Mouse (Mus musculus) limb, embryonic 10.5 days (tissue): ENCODE data around the gene Myof. TPM values are rescaled to one million over a fixed set of nuclear protein-coding genes. Genes with fewer than 3 reads are reported as not detected.

Source experiments
- DNase-seq: peaks from one replicate; pipeline ENCODE4 v3.0.0-alpha.2; 2017; ENCODE audit warnings: low spot score
- H3K27ac ChIP-seq: fragments of 300-500 bp; sonication (generic); 2 replicates; pipeline ENCODE4 v1.5.1; 2016; ENCODE audit warnings: mild to moderate bottlenecking
- H3K27me3 ChIP-seq: fragments of 300-500 bp; sonication (generic); 2 replicates; pipeline ENCODE4 v1.6.1; 2016; ENCODE audit warnings: low read depth, mild to moderate bottlenecking; ENCODE audit not compliant: poor library complexity, severe bottlenecking
- H3K36me3 ChIP-seq: fragments of 300-500 bp; sonication (generic); 2 replicates; pipeline ENCODE4 v1.6.1; 2016; ENCODE audit warnings: mild to moderate bottlenecking, moderate library complexity
- H3K4me1 ChIP-seq: fragments of 300-500 bp; sonication (generic); 2 replicates; pipeline ENCODE4 v1.6.1; 2016
- H3K4me3 ChIP-seq: fragments of 300-500 bp; sonication (generic); 2 replicates; pipeline ENCODE4 v1.5.1; 2016; ENCODE audit warnings: mild to moderate bottlenecking, moderate library complexity
- H3K9me3 ChIP-seq: fragments of 300-500 bp; sonication (generic); replicated peaks from 2 replicates; pipeline ENCODE4 v1.6.1; 2016; ENCODE audit warnings: mild to moderate bottlenecking
- WGBS: fragments of 180-500 bp; shearing (Covaris S2); methylation state at CpG from one replicate; pipeline ENCODE4 v1.1.7; 2016; 5-methylcytosine and 5-hydroxymethylcytosine counted together
- polyA plus RNA-seq: library from polyadenylated mRNA; unstranded; fragments of >200 nt; fragmentation: Nextera tagmentation; extraction: Ambion mirVana; gene quantifications from 2 replicates; pipeline ENCODE4 v1.2.1, GENCODE M21; 2016

Gene Myof
- polyA plus RNA-seq, 1 experiment from 2014 or later: 1.8 TPM

DNA sequence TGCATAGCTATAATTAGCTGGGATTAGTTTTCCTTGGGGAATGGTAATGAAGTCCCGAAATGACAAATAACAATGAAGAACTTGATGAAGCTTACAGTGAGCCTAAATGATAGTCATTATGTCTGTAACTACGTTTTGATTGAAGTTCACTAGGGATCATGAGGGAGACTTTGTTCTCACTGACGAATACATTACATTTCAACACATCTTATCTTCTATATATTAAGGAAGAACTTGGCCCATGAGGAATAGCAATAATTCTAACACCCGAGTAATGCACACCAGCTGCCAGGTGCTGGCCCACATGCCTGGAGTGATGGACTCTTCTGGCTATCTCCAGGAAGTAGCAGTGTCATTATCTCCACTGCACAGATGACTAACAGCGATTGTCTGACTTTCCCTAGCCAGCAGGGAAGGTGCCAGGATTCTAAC, 133.5 kb downstream of the Myof start:
- no peaks in the 10 kb centered on the region for H3K9me3 ChIP-seq
- no peaks in the 10 kb centered on the region for H3K36me3 ChIP-seq
- DNase-seq: no peak
- H3K27ac ChIP-seq: no peak overlapping the region
- no peak overlapping the region for H3K4me3 ChIP-seq
- no peaks in the 10 kb centered on the region for H3K27me3 ChIP-seq
- WGBS: 72% methylated on average over 5 of the region's 5 CpGs
- peaks cover 38% of the 10 kb centered on the region for H3K4me1 ChIP-seq

DNA sequence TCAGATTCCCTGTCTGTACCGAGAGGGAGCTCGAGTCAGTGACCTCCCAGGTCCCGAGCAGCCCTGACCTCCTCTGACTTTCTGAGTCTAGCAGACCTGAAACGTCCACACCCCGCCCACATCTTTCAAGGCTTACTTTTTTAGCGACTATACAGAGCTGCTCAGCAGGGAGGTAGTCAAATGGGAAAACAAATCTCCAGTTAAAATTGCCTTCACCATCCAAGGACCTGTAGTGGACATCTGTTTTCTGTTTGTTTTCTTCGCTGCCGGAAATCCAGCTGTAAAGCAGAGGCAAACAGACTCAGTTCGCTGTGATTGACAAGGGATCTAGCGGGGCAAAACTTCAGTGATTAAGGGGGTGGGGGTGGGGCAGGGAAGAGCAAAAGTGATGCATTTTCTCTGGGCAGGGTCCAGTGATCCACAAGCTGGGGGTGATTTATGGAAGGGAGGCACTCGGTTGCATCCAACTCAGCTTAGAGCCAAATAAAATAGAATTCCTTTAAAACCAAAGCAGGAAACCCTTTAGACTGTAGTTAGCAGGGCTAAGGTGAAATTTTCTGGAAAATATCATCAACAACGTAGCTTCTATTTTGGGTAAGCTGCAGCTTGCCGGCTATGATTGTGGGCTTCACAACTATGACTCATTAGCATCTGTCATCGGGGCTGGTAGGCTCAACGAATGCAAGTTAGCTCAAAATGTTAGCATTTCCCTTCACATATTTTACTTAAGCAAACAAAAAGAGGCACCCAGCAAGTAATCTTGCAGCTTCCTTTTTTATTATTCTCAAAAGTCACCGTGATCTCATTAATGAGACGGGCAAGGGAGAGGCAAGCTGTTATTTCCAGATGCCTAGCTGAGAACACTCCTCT, 135.7 kb downstream of the Myof start:
- no peaks in the 10 kb centered on the region for H3K36me3 ChIP-seq
- H3K9me3 ChIP-seq: no peaks in the 10 kb centered on the region
- H3K27ac ChIP-seq: peak overlapping the region; percentile 88
- no peaks in the 10 kb centered on the region for H3K27me3 ChIP-seq
- no peak overlapping the region; the same call in 1 of the 2 replicates for H3K4me3 ChIP-seq
- peaks cover 46% of the 10 kb centered on the region for H3K4me1 ChIP-seq
- WGBS: 22% methylated on average over 17 of the region's 17 CpGs
- DNase-seq: peak; percentile 69

DNA sequence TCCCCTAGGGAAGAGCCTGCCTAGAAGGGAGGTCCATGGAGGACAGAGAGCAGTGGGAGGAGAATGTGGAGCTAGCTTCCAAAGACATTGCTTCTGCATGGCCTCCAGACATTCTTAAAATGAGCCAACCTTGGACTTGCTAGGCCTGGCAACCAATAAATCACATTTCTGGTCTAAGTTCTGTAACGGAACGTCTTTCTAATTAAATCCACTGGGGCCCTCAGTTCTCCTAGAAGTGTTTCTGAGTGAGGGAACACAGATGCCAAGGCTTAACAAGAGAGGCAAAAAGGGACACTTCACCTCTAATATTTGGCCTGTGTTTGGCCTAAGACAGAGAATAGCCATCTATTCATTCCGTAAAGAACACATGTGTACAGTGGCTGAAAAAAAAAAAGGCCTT, 136.5 kb downstream of the Myof start:
- Histone ChIP-seq H3K4me1 (peaks cover 51% of the 10 kb centered on the region), H3K36me3 (no peaks in the 10 kb centered on the region), H3K4me3 (no peak overlapping the region; the same call in 1 of the 2 replicates), H3K27me3 (no peaks in the 10 kb centered on the region), H3K27ac (peak overlapping the region; percentile 88), H3K9me3 (no peaks in the 10 kb centered on the region)
- WGBS: 19% methylated on average over 3 of the region's 3 CpGs
- DNase-seq: no peak

DNA sequence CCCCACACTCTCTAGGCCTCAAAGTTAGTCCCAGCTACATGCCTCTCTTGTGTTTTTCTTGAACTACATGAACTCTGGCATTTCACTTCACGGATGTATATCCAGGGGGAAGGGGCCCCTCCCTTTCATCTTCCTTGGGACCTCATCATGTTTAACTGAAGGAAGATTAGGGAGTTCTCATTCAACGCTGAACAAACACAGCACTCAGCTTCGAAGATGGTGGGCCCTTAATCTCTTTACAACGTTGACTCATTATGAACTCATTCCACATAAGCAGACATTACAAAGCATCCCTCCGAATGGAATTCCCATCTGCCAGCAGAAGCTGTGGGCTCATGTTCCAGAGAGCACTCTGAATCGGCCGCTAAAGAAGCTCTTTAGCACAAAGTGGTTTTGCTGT, 147.3 kb downstream of the Myof start:
- Histone ChIP-seq H3K9me3 (no peaks in the 10 kb centered on the region), H3K4me1 (peaks cover 3% of the 10 kb centered on the region; the same call in 1 of the 2 replicates), H3K27me3 (no peaks in the 10 kb centered on the region), H3K36me3 (no peaks in the 10 kb centered on the region), H3K27ac (no peak overlapping the region), H3K4me3 (no peak overlapping the region)
- WGBS: 55% methylated on average over 7 of the region's 7 CpGs
- no peak for DNase-seq

DNA sequence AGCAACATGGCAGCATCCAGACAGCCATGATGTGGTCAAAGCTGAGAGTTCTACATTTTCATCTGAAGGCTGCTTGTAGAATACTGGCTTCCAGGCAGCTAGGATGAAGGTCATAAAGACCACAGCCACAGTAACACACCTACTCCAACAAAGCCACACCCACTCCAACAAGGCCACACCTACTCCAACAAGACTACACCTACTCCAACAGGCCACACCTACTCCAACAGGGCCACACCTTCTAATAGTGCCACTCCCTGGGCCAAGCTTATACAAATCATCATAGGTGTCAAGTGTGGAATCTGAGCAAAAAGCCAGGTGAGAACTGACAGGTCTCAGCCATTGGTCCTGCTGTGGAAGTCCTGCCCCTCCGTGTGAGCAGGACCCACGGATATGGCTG, 152.4 kb downstream of the Myof start:
- Histone ChIP-seq H3K9me3 (no peaks in the 10 kb centered on the region), H3K36me3 (no peaks in the 10 kb centered on the region), H3K4me1 (peaks cover 5% of the 10 kb centered on the region), H3K27ac (no peak overlapping the region), H3K4me3 (no peak overlapping the region), H3K27me3 (no peaks in the 10 kb centered on the region)
- 80% methylated on average over 2 of the region's 2 CpGs for WGBS
- no peak for DNase-seq

DNA sequence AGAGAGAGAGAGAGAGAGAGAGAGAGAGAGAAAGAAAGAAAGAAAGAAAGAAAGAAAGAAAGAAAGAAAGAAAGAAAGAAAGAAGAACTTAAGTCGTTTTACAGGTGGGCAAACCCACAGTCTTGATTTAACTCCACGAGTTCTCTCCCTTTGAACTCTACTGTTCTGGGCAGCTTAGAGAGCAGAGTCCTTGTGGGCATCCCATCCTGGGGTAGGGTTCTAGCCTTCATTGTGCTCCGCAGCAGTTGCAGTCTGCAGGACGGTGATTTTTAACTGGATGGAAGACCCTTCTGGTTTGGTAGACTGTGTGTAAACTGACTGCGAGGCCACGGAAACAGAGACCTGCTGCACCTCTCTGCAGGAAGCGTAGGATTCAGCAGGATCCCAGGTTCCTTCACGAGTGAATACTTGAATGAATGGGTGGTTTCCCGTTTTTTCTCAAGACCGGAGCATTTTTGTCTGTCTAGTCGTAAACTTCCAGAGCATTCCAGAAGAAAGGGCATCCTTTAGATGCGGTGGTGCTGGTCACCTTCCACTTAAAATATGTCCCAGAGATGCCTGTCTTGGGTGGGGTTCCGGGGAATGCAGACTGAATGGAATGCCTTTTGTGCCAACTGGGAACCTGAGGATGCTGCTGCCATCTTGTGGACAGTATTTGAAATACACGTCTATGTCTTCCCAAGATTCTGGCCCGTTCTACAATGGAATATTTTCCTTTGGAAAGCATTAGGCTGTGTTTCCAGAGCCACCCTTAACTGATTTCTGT, 156.8 kb downstream of the Myof start:
- Histone ChIP-seq H3K4me3 (peak overlapping the region; percentile 36), H3K27me3 (peaks cover 30% of the 10 kb centered on the region), H3K36me3 (no peaks in the 10 kb centered on the region), H3K27ac (peak overlapping the region; percentile 65), H3K9me3 (no peaks in the 10 kb centered on the region), H3K4me1 (peaks cover 18% of the 10 kb centered on the region)
- 17% methylated on average over 15 of the region's 15 CpGs for WGBS
- DNase-seq: peak; percentile 73

DNA sequence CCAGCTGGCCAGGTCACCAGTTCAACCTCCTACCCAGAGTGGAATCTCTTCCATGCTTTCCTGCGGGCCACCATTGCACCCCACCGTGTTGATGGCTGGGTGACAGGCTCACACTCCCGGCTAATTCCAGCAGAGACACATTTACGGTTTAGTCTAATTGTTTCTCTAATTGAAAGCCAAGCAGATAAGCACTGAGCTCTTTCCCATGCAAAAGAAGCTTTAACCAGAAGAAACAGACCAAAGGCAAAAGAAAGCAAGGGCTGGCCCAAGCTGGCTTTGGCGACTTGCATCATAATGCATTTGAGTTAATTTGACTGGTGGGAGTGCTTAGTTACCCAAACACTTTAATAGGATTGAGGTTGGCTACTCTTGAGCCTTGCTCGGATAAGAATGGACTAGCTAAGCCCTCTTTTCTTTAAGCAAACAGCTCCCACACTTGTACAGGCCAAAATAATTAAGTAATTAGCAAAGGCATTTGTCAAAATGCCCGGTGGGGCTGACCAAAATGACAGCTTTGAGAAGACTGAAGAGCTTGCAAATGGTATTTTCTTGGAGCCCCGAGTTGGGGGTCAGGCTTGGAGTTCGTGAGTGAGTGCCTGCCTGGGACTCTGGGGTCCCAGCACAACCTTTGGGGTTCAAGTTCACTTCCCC, 161.8 kb downstream of the Myof start:
- WGBS: 2% methylated on average over 9 of the region's 9 CpGs
- Histone ChIP-seq H3K27me3 (peaks cover 75% of the 10 kb centered on the region), H3K4me1 (peaks cover 39% of the 10 kb centered on the region), H3K36me3 (no peaks in the 10 kb centered on the region), H3K9me3 (no peaks in the 10 kb centered on the region), H3K4me3 (no peak overlapping the region), H3K27ac (no peak overlapping the region)
- no peak for DNase-seq

DNA sequence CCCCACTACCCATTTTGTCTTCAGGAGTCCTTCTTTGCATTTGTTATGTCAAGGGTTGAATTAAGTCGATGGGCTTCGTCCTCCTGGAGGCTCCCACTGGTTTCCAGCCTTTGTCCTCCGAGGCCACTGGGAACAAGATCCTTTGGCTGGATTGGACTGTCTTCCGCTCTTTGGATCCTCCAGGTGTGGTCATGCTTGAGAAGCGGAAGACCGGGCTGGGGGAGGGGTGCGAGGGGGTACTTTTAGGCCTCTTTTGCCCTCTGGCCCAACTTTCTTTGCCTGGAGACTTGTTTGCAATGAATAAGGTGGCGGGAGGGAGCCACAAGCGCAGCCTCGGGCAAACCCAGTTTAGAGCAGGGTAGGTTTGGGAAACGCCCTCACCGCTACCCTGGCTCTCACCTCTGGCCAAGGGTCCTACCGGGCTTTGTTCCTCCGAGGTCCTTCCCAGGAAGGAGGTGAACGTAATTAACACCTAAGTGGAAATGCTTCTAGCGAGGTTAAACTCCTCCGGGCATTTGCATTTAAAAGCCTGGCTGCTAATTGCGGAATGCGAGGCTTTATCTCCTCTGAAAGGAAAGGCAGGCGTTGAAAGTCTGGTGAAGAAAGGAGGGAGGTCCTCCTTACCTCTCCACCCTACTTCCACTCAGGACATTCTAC, 165.7 kb downstream of the Myof start:
- Histone ChIP-seq H3K27me3 (peaks cover 57% of the 10 kb centered on the region), H3K4me3 (peak overlapping the region; percentile 30)
- 2% methylated on average over 20 of the region's 20 CpGs for WGBS

DNA sequence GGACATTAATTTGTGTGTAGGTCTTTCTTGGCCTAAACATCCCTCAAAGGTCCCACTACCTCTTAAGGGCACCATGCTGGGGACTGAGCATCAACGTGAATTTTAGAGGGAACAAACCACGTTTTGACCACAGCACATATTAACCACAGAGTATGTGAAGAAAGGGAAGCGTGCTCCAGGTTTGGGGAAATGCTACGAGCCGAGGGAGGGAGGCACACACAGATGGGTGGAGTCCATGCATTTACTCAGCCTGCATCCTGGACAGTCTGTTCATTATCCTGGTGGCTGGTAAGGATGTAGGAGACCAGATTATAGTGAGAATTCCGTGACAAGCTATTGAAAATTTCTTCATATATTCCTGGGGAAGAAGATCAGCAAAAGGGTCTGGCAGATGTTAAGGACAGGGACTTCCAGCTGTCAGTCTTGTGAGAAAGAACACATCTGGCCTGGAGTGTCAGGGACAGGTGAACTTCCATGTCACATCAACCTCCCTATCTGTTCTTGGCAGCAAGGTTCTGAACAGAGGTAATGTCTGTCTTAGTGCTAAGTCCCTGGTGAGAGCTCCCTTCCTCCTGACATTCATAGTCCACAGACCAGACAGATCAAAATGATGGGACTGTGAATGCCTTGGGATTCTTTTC, 166.7 kb downstream of the Myof start:
- peaks cover 25% of the 10 kb centered on the region for H3K4me1 ChIP-seq
- no peaks in the 10 kb centered on the region for H3K36me3 ChIP-seq
- no peak overlapping the region for H3K4me3 ChIP-seq
- no peak for DNase-seq
- H3K9me3 ChIP-seq: no peaks in the 10 kb centered on the region
- no peak overlapping the region for H3K27ac ChIP-seq
- WGBS: 56% methylated on average over 6 of the region's 6 CpGs
- peaks cover 57% of the 10 kb centered on the region for H3K27me3 ChIP-seq

More for the DNA sequence above, 165.7 kb downstream of the Myof start:
- Histone ChIP-seq H3K9me3 (no peaks in the 10 kb centered on the region), H3K4me1 (peaks cover 28% of the 10 kb centered on the region), H3K36me3 (no peaks in the 10 kb centered on the region), H3K27ac (no peak overlapping the region)
- no peak for DNase-seq

DNA sequence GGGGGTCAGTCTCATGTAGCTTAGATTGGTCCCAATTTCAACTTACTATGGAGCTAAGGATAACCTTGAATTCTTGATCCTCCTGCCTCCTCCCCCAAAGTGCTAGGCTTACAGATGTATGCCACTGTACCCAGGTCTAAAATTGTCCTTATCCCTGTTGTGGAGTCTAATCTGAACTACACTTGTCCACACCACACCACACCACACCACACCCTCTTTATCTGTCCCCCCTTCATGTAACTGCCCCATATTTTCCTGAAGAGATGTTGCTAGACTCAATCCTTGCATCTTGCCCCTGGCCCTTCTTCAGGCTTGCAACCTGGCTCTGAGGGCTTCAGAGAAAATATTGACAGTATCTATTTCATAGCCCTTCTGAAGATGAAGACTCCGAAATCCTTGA, 169.9 kb downstream of the Myof start:
- no peak for DNase-seq
- Histone ChIP-seq H3K27me3 (peaks cover 32% of the 10 kb centered on the region), H3K4me3 (no peak overlapping the region), H3K27ac (no peak overlapping the region), H3K36me3 (no peaks in the 10 kb centered on the region), H3K9me3 (no peaks in the 10 kb centered on the region), H3K4me1 (peaks cover 11% of the 10 kb centered on the region)
- WGBS: 85% methylated on average over 1 of the region's 1 CpGs

DNA sequence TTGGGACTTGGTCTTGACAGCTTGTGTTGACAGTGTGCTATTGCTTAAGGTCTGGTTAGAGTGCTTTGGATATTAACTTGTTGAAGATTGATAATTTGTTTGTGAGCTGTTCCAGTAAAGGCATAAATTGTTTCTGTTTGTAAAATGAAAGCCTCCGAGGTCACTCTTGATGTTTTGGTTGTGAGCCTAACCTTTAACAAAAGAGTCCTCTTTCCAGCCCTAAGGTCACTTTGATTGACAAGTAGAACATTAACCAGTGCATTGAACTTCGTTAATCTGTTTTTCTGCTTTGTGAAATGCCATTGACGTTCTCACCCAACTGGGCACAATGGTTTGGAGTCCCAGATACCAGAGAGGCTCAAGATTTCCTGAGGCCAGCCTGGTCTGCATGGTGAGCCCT, 175.8 kb downstream of the Myof start:
- no peak overlapping the region for H3K27ac ChIP-seq
- no peaks in the 10 kb centered on the region for H3K4me1 ChIP-seq
- no peaks in the 10 kb centered on the region for H3K9me3 ChIP-seq
- H3K36me3 ChIP-seq: no peaks in the 10 kb centered on the region
- no peaks in the 10 kb centered on the region for H3K27me3 ChIP-seq
- no peak for DNase-seq
- 90% methylated on average over 3 of the region's 3 CpGs for WGBS
- H3K4me3 ChIP-seq: no peak overlapping the region

DNA sequence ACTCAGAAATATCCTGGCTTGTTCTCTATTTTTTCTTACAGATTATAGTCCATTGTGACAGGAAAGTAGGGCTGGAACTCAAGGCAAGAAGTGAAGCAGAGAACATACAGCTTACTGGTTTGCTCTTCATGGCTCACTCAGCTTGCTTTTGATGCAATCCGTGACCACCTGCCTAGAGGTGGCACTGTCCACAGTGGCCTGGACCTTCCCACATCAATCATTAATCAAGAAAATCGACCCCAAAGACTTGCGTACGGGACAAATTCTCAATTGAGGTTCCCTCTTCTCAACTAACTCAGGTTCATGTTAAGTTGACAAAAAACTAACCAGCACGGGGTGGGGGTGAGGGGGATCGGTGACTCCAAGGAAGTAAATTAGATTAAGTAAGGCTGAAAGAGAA, 176.4 kb downstream of the Myof start:
- no peaks in the 10 kb centered on the region for H3K36me3 ChIP-seq
- 89% methylated on average over 6 of the region's 6 CpGs for WGBS
- no peak overlapping the region for H3K4me3 ChIP-seq
- H3K27me3 ChIP-seq: no peaks in the 10 kb centered on the region
- no peak overlapping the region for H3K27ac ChIP-seq
- no peak for DNase-seq
- no peaks in the 10 kb centered on the region for H3K4me1 ChIP-seq
- H3K9me3 ChIP-seq: no peaks in the 10 kb centered on the region
